8 mouse cellular contexts compared by ENCODE assay signal in genomic region chr17:35434836-35435235, GRCm38 (mm10). TPM values are rescaled to one million over a fixed set of nuclear protein-coding genes. Genes with fewer than 3 reads are reported as not detected.
DNase-seq lines count a peak whose midpoint lies in the region; ATAC-seq and TF ChIP-seq lines count a peak whose summit lies in the region.
"Not testable (repeated sequence)": the region's sequence is repeated elsewhere in the genome, so short reads cannot be mapped to it uniquely, and the experiment has no call there.

No protein-coding gene starts in this region.

- not testable (repeated sequence) for ATAC-seq in hindbrain, postnatal 0 days; limb, embryonic 11.5 days (ENCODE audit: insufficient number of reproducible peaks, low FRiP score, low TSS enrichment, low read depth); midbrain, embryonic 11.5 days (ENCODE audit: low FRiP score)

- TF ChIP-seq EP300 in ES-Bruce4 (IDR thresholded peaks at IDR 0.05; ENCODE audit: insufficient read depth, low read depth, low read length), result not testable (repeated sequence)

- TF ChIP-seq CTCF in ES-Bruce4 (IDR thresholded peaks at IDR 0.05; ENCODE audit: low read depth, low read length), result peak; percentile 67
- peak; percentile 47; the same call in 1 of the 2 replicates for TF ChIP-seq CTCF in brain, embryonic 14.5 days (IDR thresholded peaks at IDR 0.05; ENCODE audit: borderline replicate concordance, extremely low read depth, insufficient read depth, insufficient read length)
- TF ChIP-seq CTCF in hindbrain, postnatal 0 days (IDR thresholded peaks at IDR 0.05; ENCODE audit: low read depth), result peak; percentile 82
- TF ChIP-seq CTCF in small intestine, adult 2 months (IDR thresholded peaks at IDR 0.05; ENCODE audit: extremely low read depth, insufficient read length, insufficient replicate concordance, low read depth, low read length), result peak; percentile 51; the same call in 1 of the 2 replicates

- H3K4me2 ChIP-seq in hindbrain, postnatal 0 days (ENCODE audit: low read depth, low read length); limb, embryonic 11.5 days (ENCODE audit: low read depth, severe bottlenecking); midbrain, embryonic 11.5 days: not testable (repeated sequence)

- H3K9ac ChIP-seq in ES-Bruce4 (ENCODE audit: low read depth, poor library complexity, severe bottlenecking); hindbrain, postnatal 0 days (replicated peaks; ENCODE audit: low read length); limb, embryonic 11.5 days (ENCODE audit: low read length); midbrain, embryonic 11.5 days (ENCODE audit: low read length): not testable (repeated sequence)

- H3K9me3 ChIP-seq in ES-Bruce4 (replicated peaks; ENCODE audit: control insufficient read depth, insufficient read depth, low read length, poor library complexity, severe bottlenecking); forebrain, embryonic 10.5 days; hindbrain, postnatal 0 days (ENCODE audit: low read length); limb, embryonic 11.5 days (ENCODE audit: control insufficient read depth, low read length); midbrain, embryonic 11.5 days (ENCODE audit: control insufficient read depth, low read length): not testable (repeated sequence)

- not testable (repeated sequence) for TF ChIP-seq POLR2A in ES-Bruce4 (IDR thresholded peaks at IDR 0.05; ENCODE audit: insufficient read depth, low read length); brain, embryonic 14.5 days (IDR thresholded peaks at IDR 0.05; ENCODE audit: borderline replicate concordance, extremely low read depth, insufficient read depth, insufficient read length, poor library complexity, severe bottlenecking); small intestine, adult 2 months (IDR thresholded peaks at IDR 0.05; ENCODE audit: low read depth, low read length)

- DNase-seq in brain, embryonic 14.5 days (ENCODE audit: low read depth), result peak; percentile 18
- DNase-seq in forebrain, embryonic 10.5 days (ENCODE audit: extremely low spot score, low spot score), result peak; percentile 69
- peak; percentile 50 for DNase-seq in hindbrain, postnatal 0 days (ENCODE audit: low spot score)
- peak; percentile 88 for DNase-seq in limb, embryonic 11.5 days (ENCODE audit: low spot score)
- peak; percentile 97 for DNase-seq in midbrain, embryonic 11.5 days (ENCODE audit: low spot score, missing footprints)
- DNase-seq in yolk sac, embryonic 10.5 days (ENCODE audit: low spot score), result peak; percentile 28

- WGBS in forebrain, embryonic 10.5 days, result 6% methylated on average over 8 of the region's 8 CpGs
- WGBS in hindbrain, postnatal 0 days, result 11% methylated on average over 8 of the region's 8 CpGs
- WGBS in limb, embryonic 11.5 days, result 7% methylated on average over 8 of the region's 8 CpGs
- 9% methylated on average over 8 of the region's 8 CpGs for WGBS in midbrain, embryonic 11.5 days
- WGBS in small intestine, adult 2 months, result 17% methylated on average over 8 of the region's 8 CpGs

- H3K36me3 ChIP-seq in ES-Bruce4 (ENCODE audit: control insufficient read depth, insufficient read depth, low read length, poor library complexity, severe bottlenecking); forebrain, embryonic 10.5 days (replicated peaks); hindbrain, postnatal 0 days (ENCODE audit: insufficient read depth, low read length); limb, embryonic 11.5 days (ENCODE audit: control insufficient read depth, insufficient read depth, low read length); midbrain, embryonic 11.5 days (ENCODE audit: control insufficient read depth, insufficient read depth, low read length); small intestine, adult 2 months (ENCODE audit: control insufficient read depth, insufficient read depth, low read length): not testable (repeated sequence)

- H3K4me3 ChIP-seq in ES-Bruce4 (ENCODE audit: low read depth, low read length); forebrain, embryonic 10.5 days; hindbrain, postnatal 0 days (ENCODE audit: low read length); limb, embryonic 11.5 days (ENCODE audit: low read depth, low read length); midbrain, embryonic 11.5 days (ENCODE audit: low read depth, low read length); small intestine, adult 2 months (ENCODE audit: low read depth, low read length): not testable (repeated sequence)

- H3K27ac ChIP-seq in ES-Bruce4 (ENCODE audit: insufficient read depth, low read length); forebrain, embryonic 10.5 days; hindbrain, postnatal 0 days; limb, embryonic 11.5 days (replicated peaks; ENCODE audit: low read depth, low read length); midbrain, embryonic 11.5 days (ENCODE audit: low read depth, low read length); small intestine, adult 2 months (ENCODE audit: insufficient read depth, low read depth, low read length): not testable (repeated sequence)

- not testable (repeated sequence) for H3K27me3 ChIP-seq in ES-Bruce4 (ENCODE audit: control insufficient read depth, insufficient read depth, low read length, poor library complexity, severe bottlenecking); hindbrain, postnatal 0 days (ENCODE audit: insufficient read depth, low read length); limb, embryonic 11.5 days (ENCODE audit: control insufficient read depth, insufficient read depth, low read length); midbrain, embryonic 11.5 days (ENCODE audit: control insufficient read depth, insufficient read depth, low read length); small intestine, adult 2 months (ENCODE audit: control insufficient read depth, insufficient read depth, low read length)
- H3K27me3 ChIP-seq in forebrain, embryonic 10.5 days (ENCODE audit: poor library complexity, severe bottlenecking), result peaks cover 28% of the 10 kb centered on the region

- H3K4me1 ChIP-seq in ES-Bruce4 (ENCODE audit: control insufficient read depth, insufficient read depth, low read length); hindbrain, postnatal 0 days (ENCODE audit: insufficient read depth, low read length); limb, embryonic 11.5 days (ENCODE audit: control insufficient read depth, insufficient read depth, low read length); midbrain, embryonic 11.5 days (ENCODE audit: control insufficient read depth, insufficient read depth, low read length); small intestine, adult 2 months (ENCODE audit: control insufficient read depth, insufficient read depth, insufficient read length, low read length): not testable (repeated sequence)
- peaks cover 12% of the 10 kb centered on the region for H3K4me1 ChIP-seq in forebrain, embryonic 10.5 days

RNA-seq across cellular contexts. Expression of gene H2-Q7, which starts 4.1 kb away (rescaled TPM):
- 4.9 and 5.0 TPM in 2 replicates for polyA plus RNA-seq in ES-Bruce4 (2011; ENCODE audit: insufficient read depth, insufficient read length, low read depth, missing spikeins)
- 3.6 and 4.3 TPM in 2 replicates for polyA plus RNA-seq in brain, embryonic 14.5 days (2012; rRNA removed)
- 18.5 and 19.8 TPM in 2 replicates for polyA plus RNA-seq in forebrain, embryonic 10.5 days (2016; fragmentation: Nextera tagmentation; extraction: Ambion mirVana)
- total RNA-seq in hindbrain, postnatal 0 days (2014; rRNA removed), result 1.5 and 2.4 TPM in 2 replicates
- 3.7 and 3.9 TPM in 2 replicates for polyA plus RNA-seq in hindbrain, postnatal 0 days (2015; fragmentation: Nextera tagmentation; extraction: Ambion mirVana)
- 23.3 and 25.7 TPM in 2 replicates for polyA plus RNA-seq in limb, embryonic 11.5 days (2014; fragmentation: Nextera tagmentation; extraction: Ambion mirVana)
- 9.3 and 10.0 TPM in 2 replicates for polyA plus RNA-seq in midbrain, embryonic 11.5 days (2014; fragmentation: Nextera tagmentation; extraction: Ambion mirVana)
- polyA plus RNA-seq in small intestine, adult 2 months (2012; rRNA removed), result 74.1 and 186 TPM in 2 replicates

RNA-seq across cellular contexts. Expression of gene H2-Q6, which starts 10.2 kb away (rescaled TPM):
- polyA plus RNA-seq in ES-Bruce4 (2011; ENCODE audit: insufficient read depth, insufficient read length, low read depth, missing spikeins), result 2.1 and 2.2 TPM in 2 replicates
- polyA plus RNA-seq in brain, embryonic 14.5 days (2012; rRNA removed), result 0.57 and 0.58 TPM in 2 replicates
- polyA plus RNA-seq in forebrain, embryonic 10.5 days (2016; fragmentation: Nextera tagmentation; extraction: Ambion mirVana), result 2.1 and 2.5 TPM in 2 replicates
- 1.2 TPM in 1 of 2 replicates, not detected in the other for total RNA-seq in hindbrain, postnatal 0 days (2014; rRNA removed)
- 0.49 and 0.85 TPM in 2 replicates for polyA plus RNA-seq in hindbrain, postnatal 0 days (2015; fragmentation: Nextera tagmentation; extraction: Ambion mirVana)
- polyA plus RNA-seq in limb, embryonic 11.5 days (2014; fragmentation: Nextera tagmentation; extraction: Ambion mirVana), result 2.5 and 3.1 TPM in 2 replicates
- 0.33 and 0.93 TPM in 2 replicates for polyA plus RNA-seq in midbrain, embryonic 11.5 days (2014; fragmentation: Nextera tagmentation; extraction: Ambion mirVana)
- 23.8 and 59.3 TPM in 2 replicates for polyA plus RNA-seq in small intestine, adult 2 months (2012; rRNA removed)

RNA-seq across cellular contexts. Expression of gene H2-Q10, which starts 35.1 kb away (rescaled TPM):
- 0.68 and 2.0 TPM in 2 replicates for polyA plus RNA-seq in ES-Bruce4 (2011; ENCODE audit: insufficient read depth, insufficient read length, low read depth, missing spikeins)
- 0.11 and 0.26 TPM in 2 replicates for polyA plus RNA-seq in brain, embryonic 14.5 days (2012; rRNA removed)
- polyA plus RNA-seq in forebrain, embryonic 10.5 days (2016; fragmentation: Nextera tagmentation; extraction: Ambion mirVana), result 0.36 and 0.37 TPM in 2 replicates
- total RNA-seq in hindbrain, postnatal 0 days (2014; rRNA removed), result 0.07 TPM in 1 of 2 replicates, not detected in the other
- polyA plus RNA-seq in hindbrain, postnatal 0 days (2015; fragmentation: Nextera tagmentation; extraction: Ambion mirVana), result 0.21 and 0.30 TPM in 2 replicates
- 0.26 and 0.72 TPM in 2 replicates for polyA plus RNA-seq in limb, embryonic 11.5 days (2014; fragmentation: Nextera tagmentation; extraction: Ambion mirVana)
- polyA plus RNA-seq in midbrain, embryonic 11.5 days (2014; fragmentation: Nextera tagmentation; extraction: Ambion mirVana), result 0.11 and 0.12 TPM in 2 replicates
- 8.5 and 12.0 TPM in 2 replicates for polyA plus RNA-seq in small intestine, adult 2 months (2012; rRNA removed)

RNA-seq across cellular contexts. Expression of gene H2-Q4, which starts 55.4 kb away (rescaled TPM):
- 10.0 and 11.6 TPM in 2 replicates for polyA plus RNA-seq in ES-Bruce4 (2011; ENCODE audit: insufficient read depth, insufficient read length, low read depth, missing spikeins)
- polyA plus RNA-seq in brain, embryonic 14.5 days (2012; rRNA removed), result 2.9 and 3.0 TPM in 2 replicates
- 3.0 and 3.1 TPM in 2 replicates for polyA plus RNA-seq in forebrain, embryonic 10.5 days (2016; fragmentation: Nextera tagmentation; extraction: Ambion mirVana)
- total RNA-seq in hindbrain, postnatal 0 days (2014; rRNA removed), result 3.6 and 5.3 TPM in 2 replicates
- 1.2 and 1.9 TPM in 2 replicates for polyA plus RNA-seq in hindbrain, postnatal 0 days (2015; fragmentation: Nextera tagmentation; extraction: Ambion mirVana)
- 3.6 and 4.0 TPM in 2 replicates for polyA plus RNA-seq in limb, embryonic 11.5 days (2014; fragmentation: Nextera tagmentation; extraction: Ambion mirVana)
- polyA plus RNA-seq in midbrain, embryonic 11.5 days (2014; fragmentation: Nextera tagmentation; extraction: Ambion mirVana), result 1.9 and 2.5 TPM in 2 replicates
- 60.9 and 159 TPM in 2 replicates for polyA plus RNA-seq in small intestine, adult 2 months (2012; rRNA removed)

Comparison
In these comparisons a context has a peak if more than half of its experiments do, and no peak if none do; other contexts are left out.
1. DNase-seq: peak in every context shown above with its lines; median percentile 97 in midbrain, embryonic 11.5 days; 88 in limb, embryonic 11.5 days; 69 in forebrain, embryonic 10.5 days; 50 in hindbrain, postnatal 0 days; 28 in yolk sac, embryonic 10.5 days; 18 in brain, embryonic 14.5 days.